Mouse (Mus musculus): ENCODE data around the gene Igsf23. TPM values are rescaled to one million over a fixed set of nuclear protein-coding genes. Genes with fewer than 3 reads are reported as not detected.

Gene Igsf23
- polyA plus RNA-seq, 1 experiment: not detected

DNA sequence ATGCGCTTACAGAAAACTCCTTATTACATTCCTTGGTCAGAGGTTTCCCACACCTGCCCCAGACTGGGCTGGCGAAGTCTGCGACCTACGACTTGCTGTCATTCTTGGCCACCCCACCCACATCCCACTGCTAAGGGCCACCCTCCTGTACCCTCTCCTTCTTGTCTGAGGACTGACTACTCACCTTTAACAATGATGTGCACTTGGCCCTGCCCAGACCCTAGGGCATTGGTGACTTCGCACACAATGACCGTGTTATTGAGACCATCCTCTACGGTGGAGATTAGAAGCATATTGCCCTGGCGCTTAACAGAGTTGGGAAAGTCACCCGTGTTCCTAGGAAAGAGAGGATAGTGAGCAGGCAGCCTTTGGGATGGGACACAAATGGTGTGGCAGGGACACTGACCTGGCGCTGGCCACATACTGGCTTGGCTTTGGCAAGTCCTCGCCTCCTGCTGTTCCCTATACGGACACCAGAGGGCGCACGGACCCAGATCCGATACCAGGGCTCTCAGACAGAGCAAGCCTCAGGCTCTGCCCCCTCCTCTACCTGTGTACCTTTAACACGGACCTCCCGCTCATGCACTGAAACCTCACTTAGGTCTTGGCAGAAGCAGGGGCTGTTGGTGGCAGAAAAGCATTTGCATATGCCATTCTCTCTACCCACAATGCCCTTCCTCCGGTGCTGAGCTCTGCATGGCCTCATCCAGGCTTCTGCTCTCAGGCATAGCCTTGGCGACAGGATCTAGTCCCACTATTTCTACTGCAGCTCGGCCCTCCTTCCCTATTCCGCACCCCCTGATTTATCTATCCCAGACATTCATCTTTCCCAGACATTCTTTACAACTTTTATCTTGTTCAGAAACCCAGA is 39.9 kb downstream of the Igsf23 start:
- Histone ChIP-seq H3K4me1 (ENCODE audit: control insufficient read depth, insufficient read depth, low read length) (no peaks in the 10 kb centered on the region), H3K27ac (ENCODE audit: insufficient read depth, low read length) (peak overlapping the region; percentile 45), H3K4me3 (ENCODE audit: insufficient read depth, low read length) (no peak overlapping the region)
- TF ChIP-seq CTCF (IDR thresholded peaks at IDR 0.05; ENCODE audit: borderline replicate concordance, insufficient read depth, low read length): peak; percentile 66; the same call in 1 of the 2 replicates
- no peak for TF ChIP-seq POLR2A (IDR thresholded peaks at IDR 0.05; ENCODE audit: low read depth, low read length)

DNA sequence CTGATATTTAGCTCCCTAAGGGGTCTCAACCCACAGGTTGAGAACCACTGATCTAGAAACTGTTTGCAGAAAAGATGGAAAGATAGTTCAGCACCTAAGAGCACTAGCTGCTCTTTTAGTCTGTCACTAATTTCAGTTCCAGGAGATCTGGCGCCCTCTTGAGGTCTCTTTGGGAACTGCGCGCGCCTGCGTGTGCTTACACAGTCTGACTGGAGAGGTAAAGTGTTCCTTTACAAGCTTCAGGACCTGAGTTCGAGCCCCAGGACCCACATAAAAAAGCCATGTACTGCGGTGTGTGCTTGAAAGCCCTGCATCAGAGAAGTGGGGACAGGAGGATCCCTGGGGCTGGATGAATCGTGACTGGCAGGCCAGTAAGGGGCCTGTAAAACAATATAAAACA is 60.7 kb downstream of the Igsf23 start:
- H3K4me1 ChIP-seq (ENCODE audit: control insufficient read depth, insufficient read depth, low read length): no peaks in the 10 kb centered on the region
- no peak overlapping the region for H3K27ac ChIP-seq (ENCODE audit: insufficient read depth, low read length)
- H3K4me3 ChIP-seq (ENCODE audit: insufficient read depth, low read length): no peak overlapping the region
- TF ChIP-seq CTCF (IDR thresholded peaks at IDR 0.05; ENCODE audit: borderline replicate concordance, insufficient read depth, low read length): 0 out of 2 replicates have a peak, but pooled peaks have one; percentile 22
- no peak for TF ChIP-seq POLR2A (IDR thresholded peaks at IDR 0.05; ENCODE audit: low read depth, low read length)

DNA sequence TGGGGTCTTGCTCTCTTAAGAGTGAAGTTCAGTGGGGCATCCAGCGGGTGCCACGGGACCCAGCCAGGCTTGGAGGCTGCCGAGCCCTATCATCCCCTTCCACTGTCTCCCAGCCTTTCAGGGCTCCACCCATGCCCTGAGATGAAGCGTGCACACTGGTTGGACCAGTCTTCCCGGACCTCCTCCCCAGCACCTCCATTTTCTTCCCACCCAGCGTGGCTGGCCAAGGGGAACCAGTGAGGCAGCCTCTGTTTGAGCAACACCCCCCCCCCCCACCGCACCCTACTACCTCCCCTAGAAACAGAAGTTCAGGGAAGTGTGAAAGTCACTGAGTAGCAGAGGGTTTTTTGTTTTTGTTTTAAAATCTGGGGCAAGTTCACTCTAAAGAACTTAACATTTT is 62.7 kb downstream of the Igsf23 start, which contains the start of gene Ceacam19:
TSS of gene Ceacam19 (minus strand) at position 117 of the 400 bp plus-strand sequence.
- TF ChIP-seq CTCF (IDR thresholded peaks at IDR 0.05; ENCODE audit: borderline replicate concordance, insufficient read depth, low read length): no peak
- no peak for TF ChIP-seq POLR2A (IDR thresholded peaks at IDR 0.05; ENCODE audit: low read depth, low read length)
- H3K27ac ChIP-seq (ENCODE audit: insufficient read depth, low read length): no peak within 1 kb of the TSS
- no peaks in the 10 kb centered on the region for H3K4me1 ChIP-seq (ENCODE audit: control insufficient read depth, insufficient read depth, low read length)
- H3K4me3 ChIP-seq (ENCODE audit: insufficient read depth, low read length): no peak within 1 kb of the TSS

Other genes starting within 250 kb of the Igsf23 start
- 38.1 and 51.3 TPM in 2 replicates for gene Tomm40, start 235.3 kb downstream of the Igsf23 start, polyA plus RNA-seq (2011; ENCODE audit: insufficient read length, low read depth, missing spikeins)
- 39.7 and 45.3 TPM in 2 replicates for gene Nectin2, start 200.3 kb downstream of the Igsf23 start, polyA plus RNA-seq (2011; ENCODE audit: insufficient read length, low read depth, missing spikeins)
- 2.1 and 2.5 TPM in 2 replicates for gene Bcam, start 179.7 kb downstream of the Igsf23 start, polyA plus RNA-seq (2011; ENCODE audit: insufficient read length, low read depth, missing spikeins)
- not detected in 2 replicates for gene Cblc, start 153.9 kb downstream of the Igsf23 start, polyA plus RNA-seq (2011; ENCODE audit: insufficient read length, low read depth, missing spikeins)
- gene Bcl3, start 128.0 kb downstream of the Igsf23 start, polyA plus RNA-seq (2011; ENCODE audit: insufficient read length, low read depth, missing spikeins): 24.1 and 37.9 TPM in 2 replicates
- gene Gm19345, start 98.8 kb downstream of the Igsf23 start, polyA plus RNA-seq (2011; ENCODE audit: insufficient read length, low read depth, missing spikeins): not detected in 2 replicates
- not detected in 2 replicates for gene Ceacam16, start 89.5 kb downstream of the Igsf23 start, polyA plus RNA-seq (2011; ENCODE audit: insufficient read length, low read depth, missing spikeins)
- not detected in 2 replicates for gene Ceacam19, start 62.8 kb downstream of the Igsf23 start, polyA plus RNA-seq (2011; ENCODE audit: insufficient read length, low read depth, missing spikeins)
- gene Pvr, start 29.6 kb downstream of the Igsf23 start, polyA plus RNA-seq (2011; ENCODE audit: insufficient read length, low read depth, missing spikeins): 54.1 and 65.0 TPM in 2 replicates
- not detected in 2 replicates for gene Ceacam20, start 14.7 kb upstream of the Igsf23 start, polyA plus RNA-seq (2011; ENCODE audit: insufficient read length, low read depth, missing spikeins)
- gene Nlrp9b, start 40.7 kb upstream of the Igsf23 start, polyA plus RNA-seq (2011; ENCODE audit: insufficient read length, low read depth, missing spikeins): not detected in 2 replicates
- not detected in 2 replicates for gene Vmn1r91, start 148.9 kb upstream of the Igsf23 start, polyA plus RNA-seq (2011; ENCODE audit: insufficient read length, low read depth, missing spikeins)
- gene Gm16442, start 171.8 kb upstream of the Igsf23 start, polyA plus RNA-seq (2011; ENCODE audit: insufficient read length, low read depth, missing spikeins): not detected in 2 replicates
- gene Vmn1r93, start 188.3 kb upstream of the Igsf23 start, polyA plus RNA-seq (2011; ENCODE audit: insufficient read length, low read depth, missing spikeins): not detected in 2 replicates
- not detected in 2 replicates for gene Vmn1r94, start 217.6 kb upstream of the Igsf23 start, polyA plus RNA-seq (2011; ENCODE audit: insufficient read length, low read depth, missing spikeins)
- not detected in 2 replicates for gene Vmn1r95, start 243.0 kb upstream of the Igsf23 start, polyA plus RNA-seq (2011; ENCODE audit: insufficient read length, low read depth, missing spikeins)